Mouse (Mus musculus) telencephalon, adult 2 months (tissue): ENCODE data around the gene Srbd1.

Experiments used
- DNase-seq: peaks from one replicate; pipeline ENCODE4 v3.0.0-alpha.2; 2011; ENCODE audit warnings: low read depth, low spot score

Srbd1 gene

GRCm38 (mm10) chr17:86035146-86035545 lies 109.8 kb downstream of the Srbd1 start:
- no peak for DNase-seq

GRCm38 (mm10) chr17:86034641-86035040 lies 110.3 kb downstream of the Srbd1 start:
- DNase-seq: no peak

GRCm38 (mm10) chr17:86032113-86032714 lies 112.8 kb downstream of the Srbd1 start:
- no peak for DNase-seq

- DNase-seq: no peak
Observed at GRCm38 (mm10) chr17:86030016-86030415, 115.0 kb downstream of the Srbd1 start.

- no peak for DNase-seq
Observed at GRCm38 (mm10) chr17:86029175-86029574, 115.8 kb downstream of the Srbd1 start.

GRCm38 (mm10) chr17:86027577-86028199 lies 117.3 kb downstream of the Srbd1 start:
- DNase-seq: no peak

- no peak for DNase-seq
Observed at GRCm38 (mm10) chr17:86024589-86024988, 120.4 kb downstream of the Srbd1 start.

GRCm38 (mm10) chr17:86022366-86022765 lies 122.6 kb downstream of the Srbd1 start:
- no peak for DNase-seq

- DNase-seq: no peak
Observed at GRCm38 (mm10) chr17:86021815-86022214, 123.2 kb downstream of the Srbd1 start.

- DNase-seq: no peak
Observed at GRCm38 (mm10) chr17:86021231-86021630, 123.7 kb downstream of the Srbd1 start.

- DNase-seq: no peak
Observed at GRCm38 (mm10) chr17:86019793-86020192, 125.2 kb downstream of the Srbd1 start.

GRCm38 (mm10) chr17:86014246-86014645 lies 130.7 kb downstream of the Srbd1 start:
- peak; percentile 1 for DNase-seq

GRCm38 (mm10) chr17:86012576-86012975 lies 132.4 kb downstream of the Srbd1 start:
- no peak for DNase-seq

GRCm38 (mm10) chr17:86011849-86012248 lies 133.1 kb downstream of the Srbd1 start:
- DNase-seq: no peak

GRCm38 (mm10) chr17:86008401-86008800 lies 136.6 kb downstream of the Srbd1 start:
- no peak for DNase-seq

- DNase-seq: no peak
Observed at GRCm38 (mm10) chr17:86002113-86002512, 142.9 kb downstream of the Srbd1 start.

GRCm38 (mm10) chr17:86001667-86002066 lies 143.3 kb downstream of the Srbd1 start:
- no peak for DNase-seq

GRCm38 (mm10) chr17:85995727-85996126 lies 149.2 kb downstream of the Srbd1 start:
- no peak for DNase-seq

- no peak for DNase-seq
Observed at GRCm38 (mm10) chr17:85995086-85995485, 149.9 kb downstream of the Srbd1 start.

- DNase-seq: no peak
Observed at GRCm38 (mm10) chr17:85989058-85989769, 155.8 kb downstream of the Srbd1 start.

- no peak for DNase-seq
Observed at GRCm38 (mm10) chr17:85987531-85987930, 157.4 kb downstream of the Srbd1 start.

- DNase-seq: no peak
Observed at GRCm38 (mm10) chr17:85986624-85987023, 158.4 kb downstream of the Srbd1 start.

GRCm38 (mm10) chr17:85986181-85986580 lies 158.8 kb downstream of the Srbd1 start:
- DNase-seq: no peak
